Mouse (Mus musculus) E14TG2a.4 (cell line): ENCODE results near the gene Dbt.

Experiments
- H3K27me3 ChIP-seq: 2 replicates; pipeline ENCODE4 v1.6.1; 2014; ENCODE audit warnings: low read length, control low read depth; ENCODE audit not compliant: insufficient read depth
- H3K36me3 ChIP-seq: 2 replicates; pipeline ENCODE4 v1.6.1; 2014; ENCODE audit warnings: low read length, control low read depth; ENCODE audit not compliant: insufficient read depth
- H3K4me1 ChIP-seq: replicated peaks from 2 replicates; pipeline ENCODE4 v1.6.1; 2014; ENCODE audit warnings: low read depth, low read length, control low read depth
- H3K4me3 ChIP-seq: replicated peaks from 2 replicates; pipeline ENCODE4 v1.5.1; 2014; ENCODE audit warnings: mild to moderate bottlenecking, low read length
- H3K9me3 ChIP-seq: 2 replicates; pipeline ENCODE4 v1.6.1; 2014; ENCODE audit warnings: low read length, control low read depth
- CTCF ChIP-seq: conservative IDR thresholded peaks from 2 replicates; pipeline ENCODE4 v1.5.1; 2014; ENCODE audit warnings: low read length
- NANOG ChIP-seq: IDR thresholded peaks from 2 replicates; pipeline ENCODE4 v1.6.1; 2014; ENCODE audit warnings: borderline replicate concordance, low read length, mixed read lengths
- POU5F1 ChIP-seq: IDR thresholded peaks from 2 replicates; pipeline ENCODE4 v1.6.1; 2014; ENCODE audit warnings: low read length, borderline replicate concordance

The Dbt gene

DNA sequence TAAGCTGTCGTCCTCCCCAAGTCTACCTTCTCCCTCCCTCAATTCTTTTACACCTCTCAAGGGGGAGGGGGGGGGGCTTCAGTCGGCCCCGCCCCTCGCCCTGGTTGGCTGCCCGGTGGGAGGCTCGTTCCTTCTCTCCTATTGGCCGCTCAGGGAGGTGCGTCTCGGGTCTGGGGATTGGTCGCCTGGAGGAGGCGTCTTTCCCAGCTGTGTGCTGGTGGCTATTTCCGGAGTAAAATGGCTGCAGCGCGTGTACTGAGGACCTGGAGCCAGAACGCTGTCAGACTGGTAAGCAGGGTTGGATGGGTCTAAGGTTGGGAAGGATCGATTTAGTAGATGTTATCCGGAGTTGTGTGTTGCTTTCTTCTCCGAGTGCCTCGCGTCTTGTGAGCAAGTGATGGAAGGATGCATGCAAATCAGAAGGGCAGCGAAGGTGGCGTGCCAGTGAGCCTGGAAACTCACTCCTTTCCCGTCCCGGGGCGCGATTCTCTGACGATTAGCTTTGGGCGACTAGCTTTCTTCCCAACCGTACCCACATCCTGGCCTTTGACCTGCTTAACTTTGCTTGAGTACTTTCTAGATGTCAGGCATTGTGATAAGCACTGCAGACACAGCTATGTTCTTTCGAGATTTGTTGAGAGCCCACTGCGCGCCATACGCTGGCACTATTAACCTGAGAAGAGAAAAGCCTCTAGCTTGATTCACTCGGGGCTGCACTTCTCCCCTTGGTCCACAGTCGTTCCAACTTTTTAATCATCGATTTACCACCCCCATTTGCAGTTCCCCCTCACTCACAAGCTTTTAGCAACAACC lies at the start of gene Dbt:
Gene Dbt, plus strand, starts transcription at position 167 of the 813 bp plus-strand sequence.
- Histone ChIP-seq H3K4me3 (peak within 1 kb of the TSS; percentile 91), H3K4me1 (peaks cover 28% of the 10 kb centered on the region), H3K36me3 (peaks cover 15% of the 10 kb centered on the region), H3K9me3 (no peaks in the 10 kb centered on the region), H3K27me3 (no peaks in the 10 kb centered on the region)
- no peak for TF ChIP-seq POU5F1
- no peak for TF ChIP-seq NANOG
- TF ChIP-seq CTCF = no peak

DNA sequence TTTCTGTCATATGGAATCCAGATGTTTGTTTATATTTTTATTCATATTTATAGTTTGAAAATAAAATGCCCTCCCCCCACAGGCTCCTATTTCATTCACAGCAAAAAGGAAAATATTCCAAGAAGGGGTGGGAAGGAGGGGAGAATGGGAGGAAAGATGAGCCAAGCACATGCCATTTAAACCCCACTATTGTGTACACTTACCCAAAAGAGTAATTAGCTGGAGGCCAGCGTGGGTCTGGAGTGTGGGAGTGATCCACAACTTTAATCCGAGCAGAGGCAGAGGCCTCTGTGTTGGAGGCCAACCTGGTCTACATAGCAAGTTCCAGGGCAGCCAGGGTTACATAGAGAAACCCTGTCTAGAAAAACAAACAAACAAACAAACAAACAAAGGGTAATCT lies 48.6 kb upstream of the Dbt start:
- Histone ChIP-seq H3K36me3 (no peaks in the 10 kb centered on the region), H3K4me3 (no peak overlapping the region), H3K4me1 (peaks cover 12% of the 10 kb centered on the region), H3K9me3 (no peaks in the 10 kb centered on the region), H3K27me3 (no peaks in the 10 kb centered on the region)
- TF ChIP-seq CTCF (no peak), POU5F1 (no peak), NANOG (no peak)

DNA sequence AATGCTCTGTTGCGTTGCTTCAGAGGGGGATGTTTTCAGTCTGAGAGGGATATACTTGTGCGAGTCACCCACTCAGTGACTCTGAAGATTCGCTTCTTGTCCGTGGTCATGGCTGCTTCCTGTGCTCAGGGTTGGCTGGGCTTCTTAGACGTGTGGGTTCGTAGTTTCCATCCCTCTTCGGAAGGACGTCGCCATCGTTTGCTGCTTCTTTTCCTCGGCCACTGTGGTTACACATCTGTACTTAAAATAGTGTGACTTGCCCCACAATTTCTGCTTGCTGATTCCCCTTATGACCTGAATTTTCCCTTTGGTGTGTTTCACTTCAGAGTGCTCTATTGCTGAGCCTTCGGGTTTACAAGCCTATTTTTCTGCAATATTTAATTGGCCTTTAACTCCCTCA lies 47.2 kb upstream of the Dbt start:
- Histone ChIP-seq H3K36me3 (no peaks in the 10 kb centered on the region), H3K27me3 (no peaks in the 10 kb centered on the region), H3K4me3 (no peak overlapping the region), H3K4me1 (peaks cover 12% of the 10 kb centered on the region), H3K9me3 (no peaks in the 10 kb centered on the region)
- TF ChIP-seq NANOG = no peak
- TF ChIP-seq POU5F1 = no peak
- TF ChIP-seq CTCF = no peak

DNA sequence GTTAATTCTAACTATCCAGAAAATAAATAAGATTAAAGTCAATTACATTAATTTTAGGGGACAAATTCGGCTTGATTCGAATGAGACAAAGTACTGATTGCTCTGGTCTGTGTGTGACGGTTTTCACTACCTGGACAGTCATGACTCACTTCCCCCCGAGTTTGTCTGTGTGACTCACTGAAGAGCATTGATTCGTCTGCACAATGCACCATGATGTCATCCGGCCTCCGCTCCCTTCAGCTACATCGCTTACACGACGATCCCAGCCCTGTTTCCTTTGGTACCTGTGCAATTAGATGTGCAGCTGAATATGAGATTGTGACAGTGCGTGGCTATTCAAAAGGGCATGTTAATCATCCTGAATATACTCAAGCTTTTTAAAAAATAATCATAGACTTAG lies 38.3 kb upstream of the Dbt start:
- H3K4me1 ChIP-seq = no peaks in the 10 kb centered on the region
- H3K4me3 ChIP-seq = no peak overlapping the region
- TF ChIP-seq CTCF = no peak
- no peak for TF ChIP-seq NANOG
- TF ChIP-seq POU5F1 = no peak

DNA sequence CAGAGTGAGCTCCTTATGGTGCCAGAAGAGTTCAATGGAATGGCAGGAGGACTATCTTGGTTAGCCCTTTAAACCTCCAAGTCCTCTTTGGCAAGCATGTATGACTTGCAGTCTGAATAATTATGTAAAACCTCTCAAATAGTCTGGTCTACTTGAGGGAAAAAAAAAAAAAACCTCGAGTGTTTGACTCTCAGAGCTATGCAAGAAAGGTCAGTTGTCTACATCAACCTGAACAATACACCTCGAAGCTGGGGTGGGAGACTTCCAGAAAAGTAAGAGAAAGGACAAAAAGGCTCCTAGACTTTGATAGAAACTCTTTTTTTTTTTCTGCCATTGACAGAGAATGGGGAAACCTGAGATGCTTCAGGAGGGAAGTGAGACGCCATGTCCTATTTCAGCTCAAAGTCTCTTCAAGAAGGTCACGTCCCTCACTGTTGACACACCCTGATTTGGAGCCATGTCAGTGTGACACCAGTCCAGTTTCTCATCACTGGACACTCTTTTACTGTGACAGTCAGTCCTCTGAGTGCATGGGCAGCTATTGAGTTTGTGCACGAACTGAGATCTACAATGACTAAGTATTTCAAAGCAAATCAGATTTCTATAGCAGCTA lies 36.1 kb upstream of the Dbt start:
- Histone ChIP-seq H3K4me1 (peaks cover 4% of the 10 kb centered on the region), H3K27me3 (no peaks in the 10 kb centered on the region), H3K36me3 (no peaks in the 10 kb centered on the region), H3K4me3 (no peak overlapping the region), H3K9me3 (no peaks in the 10 kb centered on the region)
- TF ChIP-seq POU5F1 (no peak), NANOG (no peak), CTCF (no peak)

More for the DNA sequence above, 38.3 kb upstream of the Dbt start:
- H3K36me3 ChIP-seq = no peaks in the 10 kb centered on the region
- H3K9me3 ChIP-seq = no peaks in the 10 kb centered on the region
- no peaks in the 10 kb centered on the region for H3K27me3 ChIP-seq

DNA sequence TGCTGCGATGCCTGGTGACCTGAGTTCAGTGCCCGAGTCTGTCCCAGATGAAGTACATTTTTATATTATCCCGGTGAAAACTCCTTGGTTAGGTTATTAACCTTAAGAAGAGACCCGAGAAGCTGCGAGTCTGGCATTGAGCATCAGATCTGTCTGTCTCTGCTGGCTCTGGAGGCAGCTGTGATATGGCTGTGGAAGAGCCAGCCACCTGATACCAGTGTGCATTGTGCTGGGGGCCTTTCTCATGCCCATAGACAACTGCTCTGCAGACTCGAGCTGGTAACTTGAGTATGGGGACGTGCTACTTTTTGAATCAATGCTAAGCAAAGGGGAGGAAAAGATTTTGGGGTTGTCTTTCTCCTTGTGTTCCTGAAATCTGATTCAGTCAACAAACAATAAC lies 35.5 kb upstream of the Dbt start:
- no peak overlapping the region for H3K4me3 ChIP-seq
- no peaks in the 10 kb centered on the region for H3K36me3 ChIP-seq
- no peaks in the 10 kb centered on the region for H3K9me3 ChIP-seq
- TF ChIP-seq NANOG (no peak), CTCF (no peak), POU5F1 (no peak)
- H3K27me3 ChIP-seq = no peaks in the 10 kb centered on the region
- peaks cover 4% of the 10 kb centered on the region for H3K4me1 ChIP-seq

DNA sequence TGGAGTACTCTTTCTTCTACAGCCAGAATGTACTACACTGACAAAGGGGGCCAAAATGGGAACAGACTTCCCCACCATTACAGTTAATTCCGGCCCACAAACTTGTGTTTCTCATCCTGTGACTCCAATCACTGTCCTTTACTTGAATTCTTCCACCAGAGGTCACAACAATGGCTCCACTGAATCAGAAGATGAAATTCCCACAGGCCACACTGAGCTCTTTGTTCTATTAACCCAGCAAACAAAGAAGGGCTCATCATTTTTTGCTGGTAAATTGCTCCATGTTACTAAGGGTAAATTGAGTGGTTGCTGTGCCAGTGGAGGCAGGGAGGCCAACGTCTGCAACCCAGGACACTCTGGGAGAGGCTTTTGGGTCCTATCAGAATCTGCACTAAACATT lies 32.8 kb upstream of the Dbt start:
- peaks cover 4% of the 10 kb centered on the region for H3K4me1 ChIP-seq
- TF ChIP-seq POU5F1 = no peak
- TF ChIP-seq CTCF = no peak
- no peak for TF ChIP-seq NANOG
- no peaks in the 10 kb centered on the region for H3K27me3 ChIP-seq
- H3K4me3 ChIP-seq = no peak overlapping the region
- no peaks in the 10 kb centered on the region for H3K36me3 ChIP-seq
- H3K9me3 ChIP-seq = no peaks in the 10 kb centered on the region

DNA sequence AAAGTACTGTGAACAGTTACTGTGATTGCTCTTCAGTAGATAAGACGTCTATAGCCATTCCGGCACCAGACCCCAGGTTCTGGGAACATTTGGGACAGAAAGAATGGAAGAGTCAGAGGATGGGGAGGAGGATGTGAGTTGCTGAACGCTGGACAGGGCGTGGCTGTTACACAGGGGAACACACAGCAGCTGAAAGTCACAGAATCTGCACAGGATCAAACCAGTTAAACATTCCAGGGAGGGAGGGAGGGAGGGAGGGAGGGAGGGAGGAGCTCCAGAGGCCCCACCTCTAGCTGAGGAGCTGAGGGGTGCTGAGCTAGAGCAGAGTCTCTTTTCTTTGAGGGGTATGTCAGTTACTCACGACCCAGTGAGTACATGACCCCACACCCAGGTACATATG lies 31.9 kb upstream of the Dbt start:
- H3K36me3 ChIP-seq = no peaks in the 10 kb centered on the region
- H3K4me3 ChIP-seq = no peak overlapping the region
- no peaks in the 10 kb centered on the region for H3K27me3 ChIP-seq
- H3K9me3 ChIP-seq = no peaks in the 10 kb centered on the region
- H3K4me1 ChIP-seq = peaks cover 4% of the 10 kb centered on the region
- TF ChIP-seq POU5F1 (no peak), CTCF (no peak), NANOG (no peak)

DNA sequence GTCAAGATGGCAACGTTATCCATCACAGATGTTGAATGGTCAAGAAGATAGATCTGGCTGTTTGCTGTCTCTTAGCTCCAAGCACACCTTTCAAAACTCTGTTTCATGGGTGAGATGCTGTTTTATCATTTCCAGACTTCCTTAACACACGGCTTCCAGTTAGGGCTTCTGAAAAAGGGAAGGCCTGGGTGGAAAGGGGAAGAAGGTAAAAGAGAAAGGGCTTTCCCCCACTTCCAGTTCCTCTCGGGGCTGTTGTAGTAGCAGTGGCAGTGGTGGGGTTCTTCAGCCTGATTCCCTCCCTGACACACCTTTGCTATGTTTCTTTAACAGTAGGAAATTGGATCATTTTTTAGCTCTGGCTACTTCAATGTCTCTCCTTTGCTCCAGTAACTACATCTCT lies 30.1 kb upstream of the Dbt start:
- peaks cover 12% of the 10 kb centered on the region for H3K36me3 ChIP-seq
- no peak overlapping the region for H3K4me3 ChIP-seq
- no peaks in the 10 kb centered on the region for H3K9me3 ChIP-seq
- no peaks in the 10 kb centered on the region for H3K27me3 ChIP-seq
- peaks cover 5% of the 10 kb centered on the region for H3K4me1 ChIP-seq
- TF ChIP-seq POU5F1 = no peak
- TF ChIP-seq CTCF = no peak
- TF ChIP-seq NANOG = no peak
